Mouse (Mus musculus): ENCODE measurements around the gene Foxj2.
A peak's percentile ranks its signal among the peaks of the same experiment; 100 is the strongest.

Gene Foxj2

GRCm38 (mm10) chr6:122812716-122813115, 7.0 kb upstream of the Foxj2 start:
- no peak for DNase-seq (ENCODE audit: low spot score in 2 of 2)

- DNase-seq (ENCODE audit: low spot score in 2 of 2): no peak
Measured at GRCm38 (mm10) chr6:122813640-122814039, 6.1 kb upstream of the Foxj2 start.

GRCm38 (mm10) chr6:122820071-122820798, 521 bp downstream of the Foxj2 start:
- DNase-seq (ENCODE audit: low spot score in 2 of 2): peak; percentile 31 to 40

GRCm38 (mm10) chr6:122820799-122821650, 1.3 kb downstream of the Foxj2 start:
- no peak for DNase-seq (ENCODE audit: low spot score in 2 of 2)

- DNase-seq (ENCODE audit: low spot score in 2 of 2): no peak
Measured at GRCm38 (mm10) chr6:122821822-122822221, 2.1 kb downstream of the Foxj2 start.

- peak; percentile 79 to 80 for DNase-seq (ENCODE audit: low spot score in 2 of 2)
Measured at GRCm38 (mm10) chr6:122824086-122824485, 4.4 kb downstream of the Foxj2 start.

- DNase-seq (ENCODE audit: low spot score in 2 of 2): no peak
Measured at GRCm38 (mm10) chr6:122825166-122825565, 5.5 kb downstream of the Foxj2 start.

GRCm38 (mm10) chr6:122825923-122826742, 6.4 kb downstream of the Foxj2 start:
- DNase-seq (ENCODE audit: low spot score in 2 of 2): peak; percentile 79 to 86

- no peak for DNase-seq (ENCODE audit: low spot score in 2 of 2)
Measured at GRCm38 (mm10) chr6:122828086-122828485, 8.4 kb downstream of the Foxj2 start.

GRCm38 (mm10) chr6:122832880-122833279, 13.2 kb downstream of the Foxj2 start:
- DNase-seq (ENCODE audit: low spot score in 2 of 2): no peak

- DNase-seq (ENCODE audit: low spot score in 2 of 2): peak in 1 of 2 experiments; percentile 46
Measured at GRCm38 (mm10) chr6:122834365-122834764, 14.7 kb downstream of the Foxj2 start.

- no peak for DNase-seq (ENCODE audit: low spot score in 2 of 2)
Measured at GRCm38 (mm10) chr6:122836974-122837373, 17.3 kb downstream of the Foxj2 start.

GRCm38 (mm10) chr6:122837539-122837938, 17.8 kb downstream of the Foxj2 start:
- no peak for DNase-seq (ENCODE audit: low spot score in 2 of 2)

- DNase-seq (ENCODE audit: low spot score in 2 of 2): no peak
Measured at GRCm38 (mm10) chr6:122843759-122844158, 24.0 kb downstream of the Foxj2 start.

GRCm38 (mm10) chr6:122852696-122853095, 33.0 kb downstream of the Foxj2 start:
- DNase-seq (ENCODE audit: low spot score in 2 of 2): peak in 1 of 2 experiments; percentile 17

- DNase-seq (ENCODE audit: low spot score in 2 of 2): peak in 1 of 2 experiments; percentile 8
Measured at GRCm38 (mm10) chr6:122854552-122854951, 34.8 kb downstream of the Foxj2 start.

GRCm38 (mm10) chr6:122855955-122856354, 36.2 kb downstream of the Foxj2 start, which contains the start of gene C3ar1:
Gene C3ar1, minus strand, starts transcription at chr6:122856161.
- DNase-seq (ENCODE audit: low spot score in 2 of 2): peak; percentile 14 to 46

GRCm38 (mm10) chr6:122862434-122862833, 42.7 kb downstream of the Foxj2 start:
- DNase-seq (ENCODE audit: low spot score in 2 of 2): no peak

- peak; percentile 15 to 52 for DNase-seq (ENCODE audit: low spot score in 2 of 2)
Measured at GRCm38 (mm10) chr6:122862871-122863270, 43.2 kb downstream of the Foxj2 start.

GRCm38 (mm10) chr6:122867914-122868313, 48.2 kb downstream of the Foxj2 start:
- no peak for DNase-seq (ENCODE audit: low spot score in 2 of 2)

- DNase-seq (ENCODE audit: low spot score in 2 of 2): no peak
Measured at GRCm38 (mm10) chr6:122869846-122870245, 50.1 kb downstream of the Foxj2 start.

GRCm38 (mm10) chr6:122872800-122873199, 53.1 kb downstream of the Foxj2 start:
- DNase-seq (ENCODE audit: low spot score in 2 of 2): peak; percentile 18 to 61

Data from heart, adult 9 months (tissue).